Mouse (Mus musculus) gastrocnemius, postnatal 25 days (tissue): ENCODE data around the gene Ctsg. TPM values are rescaled to one million over a fixed set of nuclear protein-coding genes. Genes with fewer than 3 reads are reported as not detected.
"Not testable (repeated sequence)": the region's sequence is repeated elsewhere in the genome, so short reads cannot be mapped to it uniquely, and the experiment has no call there.

ENCODE experiments used
- DNase-seq: peaks from one replicate; pipeline ENCODE4 v3.0.0; 2022
- long read RNA-seq, 2 experiments: library from polyadenylated mRNA; stranded (forward); transcript quantifications; one replicate each; pipeline ENCODE4 v2.0.0; 2021
- total RNA-seq, 2 experiments: library from RNA; stranded (reverse); gene quantifications; 1 replicate in 1 of 2; 2 replicates in 1 of 2; pipeline ENCODE4 v1.2.3; 2021

The Ctsg gene
- not detected for total RNA-seq
- long read RNA-seq, experiment 1, result 0 reads
- long read RNA-seq, experiment 2, result 0 reads

- no peak for DNase-seq
These were observed at the start of gene Ctsg for GRCm38 (mm10) chr14:56102386-56102785. Ctsg (minus strand) TSS chr14:56102574.

GRCm38 (mm10) chr14:56133675-56134074 is 31.3 kb upstream of the Ctsg start:
- DNase-seq, result not testable (repeated sequence)

GRCm38 (mm10) chr14:56132508-56132907 is 30.1 kb upstream of the Ctsg start, which contains the start of gene Gzmd:
Gzmd (minus strand) TSS chr14:56132608.
- not testable (repeated sequence) for DNase-seq

GRCm38 (mm10) chr14:56128341-56128740 is 26.0 kb upstream of the Ctsg start:
- DNase-seq, result no peak

GRCm38 (mm10) chr14:56123516-56123915 is 21.1 kb upstream of the Ctsg start:
- no peak for DNase-seq

GRCm38 (mm10) chr14:56120525-56120924 is 18.2 kb upstream of the Ctsg start, which contains the start of gene Gzme:
Gzme (minus strand) TSS chr14:56120625.
- no peak for DNase-seq

GRCm38 (mm10) chr14:56115531-56116310 is 13.3 kb upstream of the Ctsg start:
- not testable (repeated sequence) for DNase-seq

GRCm38 (mm10) chr14:56105447-56106180 is 3.2 kb upstream of the Ctsg start:
- no peak for DNase-seq

- no peak for DNase-seq
These were observed 2.6 kb upstream of the Ctsg start for GRCm38 (mm10) chr14:56105016-56105415.

GRCm38 (mm10) chr14:56103452-56103851 is 1.1 kb upstream of the Ctsg start:
- DNase-seq, result no peak

- no peak for DNase-seq
These were observed 3.4 kb downstream of the Ctsg start for GRCm38 (mm10) chr14:56098940-56099339.

GRCm38 (mm10) chr14:56097597-56097996 is 4.8 kb downstream of the Ctsg start:
- DNase-seq, result no peak

GRCm38 (mm10) chr14:56093353-56093752 is 9.0 kb downstream of the Ctsg start:
- DNase-seq, result no peak

- DNase-seq, result no peak
These were observed 15.7 kb downstream of the Ctsg start for GRCm38 (mm10) chr14:56086711-56087110.

GRCm38 (mm10) chr14:56085167-56085566 is 17.2 kb downstream of the Ctsg start, which contains the start of gene Mcpt8:
Mcpt8 (minus strand) TSS chr14:56085273.
- no peak for DNase-seq

GRCm38 (mm10) chr14:56082016-56082415 is 20.4 kb downstream of the Ctsg start:
- no peak for DNase-seq

- not testable (repeated sequence) for DNase-seq
These were observed 40.2 kb downstream of the Ctsg start, which contains the start of gene Mcpt4 for GRCm38 (mm10) chr14:56062213-56062612. Mcpt4 (minus strand) TSS chr14:56062313.

- no peak for DNase-seq
These were observed 44.7 kb downstream of the Ctsg start for GRCm38 (mm10) chr14:56057722-56058121.

- DNase-seq, result no peak
These were observed 47.0 kb downstream of the Ctsg start for GRCm38 (mm10) chr14:56055408-56055807.
